Mouse (Mus musculus) gastrocnemius, postnatal 10 days (tissue): ENCODE results near the gene Hnrnpul2. TPM values are rescaled to one million over a fixed set of nuclear protein-coding genes. Genes with fewer than 3 reads are reported as not detected.
"Not testable (repeated sequence)": the region's sequence is repeated elsewhere in the genome, so short reads cannot be mapped to it uniquely, and the experiment has no call there.

ENCODE experiments used
- DNase-seq: peaks from one replicate; pipeline ENCODE4 v3.0.0; 2021; ENCODE audit warnings: mixed read lengths
- total RNA-seq, 2 experiments: library from RNA; stranded (reverse); gene quantifications; 2 replicates each; pipeline ENCODE4 v1.2.3; 2021

Hnrnpul2 gene
- total RNA-seq, 2 experiments from 2014 or later, result 42.2 to 47.8 TPM

DNA sequence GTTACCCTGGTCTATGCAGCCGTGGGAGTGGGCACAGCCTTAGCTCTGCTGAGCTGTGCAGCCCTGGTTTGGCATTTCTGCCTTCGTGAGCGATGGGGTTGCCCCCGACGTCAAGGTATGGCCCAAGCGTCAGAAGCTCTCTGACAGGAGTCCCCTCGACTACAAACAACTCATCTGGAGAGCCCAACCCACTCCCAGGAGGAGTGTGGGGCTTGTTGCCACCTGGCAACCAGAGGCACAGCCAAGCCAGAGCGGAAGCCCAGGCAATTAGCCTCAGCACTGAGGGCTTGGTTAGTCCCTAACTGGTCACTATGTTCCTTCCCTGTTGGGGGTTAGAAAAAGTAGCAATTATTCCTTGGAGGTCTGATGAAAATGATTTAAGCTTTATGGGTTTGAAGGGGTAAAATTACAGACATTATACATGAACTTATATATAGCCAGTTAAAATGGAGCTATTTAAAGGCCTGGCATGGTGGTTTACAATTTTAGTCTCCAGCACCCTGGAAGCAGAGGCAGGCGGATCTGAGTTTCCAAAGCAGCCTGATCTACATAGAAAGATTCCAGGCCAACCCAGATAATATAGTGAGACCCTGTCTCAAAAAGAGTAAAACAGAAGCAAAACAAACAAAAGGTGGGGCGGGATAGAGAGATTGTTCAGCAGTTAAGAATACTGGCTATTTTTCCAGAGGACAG is 32.6 kb downstream of the Hnrnpul2 start:
- peak; percentile 36 for DNase-seq

GRCm38 (mm10) chr19:8853117-8853516 is 33.3 kb downstream of the Hnrnpul2 start:
- no peak for DNase-seq

GRCm38 (mm10) chr19:8857689-8858088 is 37.9 kb downstream of the Hnrnpul2 start:
- peak; percentile 51 for DNase-seq

GRCm38 (mm10) chr19:8859018-8859417 is 39.2 kb downstream of the Hnrnpul2 start:
- no peak for DNase-seq

DNA sequence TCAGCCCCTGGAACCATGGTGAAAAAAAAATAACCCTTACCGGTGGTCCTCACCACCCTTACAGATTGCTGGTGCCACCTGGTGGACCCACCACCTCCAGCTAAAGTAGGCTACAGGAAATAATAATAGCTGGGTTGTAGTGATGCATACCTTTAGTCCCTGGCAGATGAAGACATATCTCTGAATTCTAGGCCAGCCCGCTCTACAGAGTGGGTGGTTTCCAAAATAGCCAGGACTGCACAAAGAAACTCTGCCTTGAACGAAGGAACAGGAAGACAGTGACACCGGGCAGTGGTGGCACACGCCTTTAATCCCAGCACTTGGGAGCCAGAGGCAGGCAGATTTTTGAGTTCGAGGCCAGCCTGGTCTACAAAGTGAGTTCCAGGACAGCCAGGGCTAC is 44.5 kb downstream of the Hnrnpul2 start:
- DNase-seq, result no peak

- not testable (repeated sequence) for DNase-seq
Observed at GRCm38 (mm10) chr19:8870381-8870780, 50.6 kb downstream of the Hnrnpul2 start.

DNA sequence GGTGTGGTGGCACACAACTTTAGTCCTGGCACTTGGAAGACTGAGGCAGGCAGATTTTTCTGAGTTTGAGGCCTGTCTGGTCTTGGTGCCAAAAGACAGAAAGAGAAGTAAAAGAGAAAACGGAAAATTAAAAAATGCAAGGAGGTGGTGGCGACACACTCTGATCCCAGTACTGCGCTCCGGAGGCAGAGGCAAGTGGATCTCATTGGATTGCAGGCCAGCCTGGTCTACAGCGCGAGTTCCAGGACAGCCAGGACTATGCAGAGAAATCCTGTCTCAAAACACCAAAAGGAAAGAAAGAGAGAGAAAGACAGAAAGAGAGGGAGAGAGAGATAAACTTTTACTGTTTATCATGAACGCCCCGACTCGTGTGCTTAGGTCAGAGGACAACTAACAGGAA is 51.0 kb downstream of the Hnrnpul2 start:
- DNase-seq, result no peak

DNA sequence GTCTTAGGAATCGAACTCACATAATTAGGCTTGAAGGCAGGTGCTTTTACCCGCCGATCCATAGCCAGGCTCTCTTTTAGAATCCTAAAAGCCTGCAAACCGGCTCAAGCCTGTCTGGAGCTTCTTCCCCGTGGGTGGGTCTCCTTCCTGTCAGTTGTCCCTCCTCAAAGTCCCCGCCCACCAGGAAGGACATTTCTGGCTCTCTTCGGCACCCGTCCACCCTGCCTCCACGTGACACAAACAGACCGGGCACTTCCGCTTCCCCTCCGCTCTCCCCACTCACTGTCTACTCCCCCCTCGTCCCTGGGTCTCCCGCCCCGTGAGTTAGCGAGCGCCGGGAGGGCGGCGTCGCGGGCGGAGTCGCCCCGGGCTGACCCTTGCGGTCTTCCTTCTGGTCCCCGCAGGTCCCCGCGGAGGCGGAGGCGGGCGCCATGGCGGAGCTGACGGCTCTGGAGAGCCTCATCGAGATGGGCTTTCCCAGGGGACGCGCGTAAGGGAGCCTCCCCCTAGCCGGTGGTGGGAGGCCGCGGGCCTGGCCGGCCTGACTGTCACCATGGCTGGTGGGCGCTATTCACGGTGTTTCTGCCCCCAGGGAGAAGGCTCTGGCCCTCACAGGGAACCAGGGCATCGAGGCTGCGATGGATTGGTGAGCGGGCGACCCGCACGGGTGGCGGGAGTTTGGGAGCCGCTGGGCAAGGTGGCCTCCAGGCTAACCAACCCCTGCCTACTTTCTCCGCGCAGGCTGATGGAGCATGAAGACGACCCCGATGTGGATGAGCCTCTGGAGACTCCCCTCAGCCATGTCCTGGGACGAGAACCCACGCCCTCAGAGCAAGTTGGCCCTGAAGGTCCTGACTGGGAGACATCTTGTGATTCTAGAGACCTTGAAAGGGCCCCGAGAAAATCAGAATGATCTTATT is 51.7 kb downstream of the Hnrnpul2 start, which contains the start of gene Ubxn1:
Gene Ubxn1 (plus strand): TSS at position 230 of the 920 bp plus-strand sequence.
- DNase-seq, result peak; percentile 93

- DNase-seq, result no peak
Observed at GRCm38 (mm10) chr19:8872266-8872840, 52.5 kb downstream of the Hnrnpul2 start.

DNA sequence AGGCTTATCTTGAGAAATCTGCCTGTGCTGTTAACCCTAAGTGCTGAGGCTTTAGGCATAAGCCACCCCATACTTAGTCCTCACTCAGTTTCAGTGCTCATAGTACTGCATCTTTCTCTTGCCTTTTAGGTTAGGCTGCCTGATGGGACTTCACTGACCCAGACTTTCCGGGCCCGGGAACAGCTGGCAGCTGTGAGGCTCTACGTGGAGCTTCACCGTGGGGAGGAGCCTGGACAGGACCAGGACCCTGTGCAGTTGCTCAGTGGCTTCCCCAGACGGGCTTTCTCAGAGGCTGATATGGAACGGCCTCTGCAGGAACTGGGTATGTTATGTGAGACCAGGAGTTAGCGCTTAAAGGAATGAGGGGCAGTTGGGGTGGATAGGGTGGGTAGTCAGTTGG is 55.2 kb downstream of the Hnrnpul2 start:
- DNase-seq, result no peak

DNA sequence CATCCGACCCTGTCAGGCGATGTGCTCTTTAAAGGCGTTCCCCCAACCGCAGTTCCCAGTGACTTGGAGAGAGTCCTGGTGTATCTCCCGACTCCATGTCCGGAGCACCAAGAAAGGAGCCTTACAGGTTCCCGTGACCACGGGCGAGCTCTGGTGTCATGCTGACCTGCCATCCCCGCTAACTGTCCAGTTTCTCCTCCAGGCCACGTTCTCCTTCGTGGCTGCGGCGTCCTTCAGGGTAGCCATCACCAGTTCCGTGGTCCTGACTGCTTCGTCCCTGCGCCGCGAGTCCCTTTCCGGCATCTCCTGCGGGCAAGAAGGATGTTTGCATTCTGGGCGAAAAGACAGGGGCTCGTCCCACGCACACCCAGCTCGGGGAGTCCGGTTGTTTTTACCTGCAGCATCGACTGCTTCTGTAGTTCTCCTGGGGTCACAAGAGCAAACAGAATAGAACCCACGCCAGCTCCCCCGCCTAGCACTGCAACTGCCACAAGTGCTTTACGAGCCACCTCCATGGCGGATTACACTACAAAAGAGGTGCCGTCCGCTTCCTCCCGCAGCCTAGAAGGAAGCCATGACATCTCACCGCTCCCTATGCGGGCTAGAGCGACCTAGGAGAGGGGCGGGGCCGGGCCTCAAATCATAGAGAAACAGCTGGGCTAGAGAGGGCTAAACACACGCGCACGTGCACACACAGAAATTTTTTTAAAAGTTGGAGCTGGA is 60.7 kb downstream of the Hnrnpul2 start, which contains the start of gene Uqcc3:
Gene Uqcc3 (minus strand): TSS at position 613 of the 723 bp plus-strand sequence.
- peak; percentile 84 for DNase-seq

DNA sequence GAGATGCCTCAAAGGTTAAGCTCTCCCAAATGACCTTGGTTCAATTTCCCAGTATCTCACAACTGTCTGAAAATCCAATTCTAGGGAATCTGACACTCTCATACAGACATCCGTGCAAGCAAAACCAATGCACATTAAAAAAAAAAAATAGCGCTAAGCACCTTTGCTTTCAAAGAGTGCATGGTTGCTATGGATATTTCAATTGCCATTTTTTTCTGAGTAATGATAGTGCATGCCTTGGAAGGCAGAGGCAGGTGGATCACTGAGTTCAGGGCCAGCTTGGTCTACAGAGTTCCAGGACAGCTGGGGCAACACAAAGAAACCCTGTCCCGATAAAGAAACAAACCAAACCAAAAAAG is 61.2 kb downstream of the Hnrnpul2 start:
- no peak for DNase-seq

DNA sequence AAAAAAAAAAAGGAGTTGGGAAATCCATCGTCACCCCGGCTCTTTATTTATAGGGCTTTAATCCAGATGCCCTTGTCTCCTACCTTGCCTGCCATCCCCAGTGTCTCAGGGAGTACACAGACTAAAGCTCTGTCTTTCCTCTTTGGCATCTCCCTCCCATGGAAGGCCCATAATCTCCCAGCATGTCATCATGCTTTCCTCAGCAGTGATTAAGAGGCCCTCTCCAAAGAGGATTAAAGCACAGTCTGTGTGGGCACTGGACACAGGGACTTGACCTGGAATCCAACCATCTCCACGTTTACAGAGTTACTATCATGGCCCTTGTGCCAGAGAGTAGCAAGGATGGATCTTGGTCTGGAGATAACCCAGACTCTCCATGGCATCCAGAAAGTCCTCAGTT is 63.8 kb downstream of the Hnrnpul2 start, which contains the start of the genes Lbhd1 and Gm49403:
Gene Lbhd1 (plus strand): TSS at position 117 of the 400 bp plus-strand sequence.
Gene Gm49403 (plus strand): TSS at position 315 of the 400 bp plus-strand sequence.
- no peak for DNase-seq

Other genes with a start within 250 kb of the Hnrnpul2 start
- under 1 TPM in 1 of 2 experiments, not detected in 1; 0.07 TPM for gene Slc22a8, start 228.8 kb upstream of the Hnrnpul2 start, total RNA-seq
- not detected for gene Slc22a6, start 202.0 kb upstream of the Hnrnpul2 start, total RNA-seq
- under 1 TPM; 0.11 to 0.16 TPM for gene Chrm1, start 156.2 kb upstream of the Hnrnpul2 start, total RNA-seq
- gene Slc3a2, start 96.6 kb upstream of the Hnrnpul2 start, total RNA-seq, result 10 to 100 TPM; 29.4 to 36.7 TPM
- 10 to 100 TPM; 26.5 to 27.4 TPM for gene Wdr74, start 84.2 kb upstream of the Hnrnpul2 start, total RNA-seq
- under 1 TPM in 1 of 2 experiments, not detected in 1; 0.65 TPM for gene 1700092M07Rik, start 79.3 kb upstream of the Hnrnpul2 start, total RNA-seq
- gene Stx5a, start 78.6 kb upstream of the Hnrnpul2 start, total RNA-seq, result 10 to 100 TPM; 35.6 to 46.3 TPM
- gene Nxf1, start 62.9 kb upstream of the Hnrnpul2 start, total RNA-seq, result 10 to 100 TPM; 40.8 to 61.8 TPM
- gene Tmem223, start 49.0 kb upstream of the Hnrnpul2 start, total RNA-seq, result 10 to 100 TPM; 81.9 to 82.5 TPM
- gene Tmem179b, start 45.5 kb upstream of the Hnrnpul2 start, total RNA-seq, result 10 to 100 TPM; 13.6 to 14.1 TPM
- 10 to 100 TPM in 1 of 2 experiments, 1 to 10 TPM in 1; 8.5 to 12.0 TPM for gene Taf6l, start 33.6 kb upstream of the Hnrnpul2 start, total RNA-seq
- 10 to 100 TPM; 40.9 to 45.1 TPM for gene Polr2g, start 21.4 kb upstream of the Hnrnpul2 start, total RNA-seq
- gene Zbtb3, start 17.5 kb upstream of the Hnrnpul2 start, total RNA-seq, result 1 to 10 TPM; 1.0 to 1.4 TPM
- 10 to 100 TPM; 11.8 to 15.7 TPM for gene Ttc9c, start 677 bp upstream of the Hnrnpul2 start, total RNA-seq
- not detected for gene AC129217.1, start 9.8 kb downstream of the Hnrnpul2 start, total RNA-seq
- gene Bscl2, start 17.5 kb downstream of the Hnrnpul2 start, total RNA-seq, result 10 to 100 TPM; 16.8 to 19.5 TPM
- under 1 TPM; 0.66 to 0.77 TPM for gene Gng3, start 19.2 kb downstream of the Hnrnpul2 start, total RNA-seq
- 10 to 100 TPM; 11.5 to 14.0 TPM for gene Lrrn4cl, start 30.8 kb downstream of the Hnrnpul2 start, total RNA-seq
- 100 to 1,000 TPM; 169 to 172 TPM for gene Ubxn1, start 51.5 kb downstream of the Hnrnpul2 start, total RNA-seq
- gene Uqcc3, start 60.9 kb downstream of the Hnrnpul2 start, total RNA-seq, result 10 to 100 TPM; 55.2 to 58.1 TPM
- gene Lbhd1, start 63.7 kb downstream of the Hnrnpul2 start, total RNA-seq, result 10 to 100 TPM in 1 of 2 experiments, 1 to 10 TPM in 1; 7.2 to 11.8 TPM
- not detected for gene Gm49403, start 63.9 kb downstream of the Hnrnpul2 start, total RNA-seq
- 10 to 100 TPM; 25.6 to 29.6 TPM for gene 1810009A15Rik, start 68.8 kb downstream of the Hnrnpul2 start, total RNA-seq
- gene Gm49416, start 68.9 kb downstream of the Hnrnpul2 start, total RNA-seq, result 1 to 10 TPM in 1 of 2 experiments, not detected in 1; 3.3 TPM
- 10 to 100 TPM; 10.7 to 14.6 TPM for gene Ints5, start 73.0 kb downstream of the Hnrnpul2 start, total RNA-seq
- 10 to 100 TPM; 42.1 to 58.8 TPM for gene Ganab, start 78.1 kb downstream of the Hnrnpul2 start, total RNA-seq
- gene B3gat3, start 100.4 kb downstream of the Hnrnpul2 start, total RNA-seq, result 10 to 100 TPM; 23.4 to 27.6 TPM
- 1 to 10 TPM; 4.2 to 5.6 TPM for gene Rom1, start 109.3 kb downstream of the Hnrnpul2 start, total RNA-seq
- 10 to 100 TPM; 11.7 to 15.9 TPM for gene Eml3, start 109.5 kb downstream of the Hnrnpul2 start, total RNA-seq
- gene Mta2, start 121.9 kb downstream of the Hnrnpul2 start, total RNA-seq, result 10 to 100 TPM; 37.7 to 49.7 TPM
- gene Tut1, start 133.8 kb downstream of the Hnrnpul2 start, total RNA-seq, result 10 to 100 TPM in 1 of 2 experiments, 1 to 10 TPM in 1; 9.1 to 11.2 TPM
- gene Eef1g, start 147.0 kb downstream of the Hnrnpul2 start, total RNA-seq, result 100 to 1,000 TPM; 640 to 671 TPM
- 100 to 1,000 TPM; 235 to 267 TPM for gene Ahnak, start 169.3 kb downstream of the Hnrnpul2 start, total RNA-seq